Mouse (Mus musculus): ENCODE data around the gene Tdrd9. TPM values are rescaled to one million over a fixed set of nuclear protein-coding genes. Genes with fewer than 3 reads are reported as not detected.

Gene Tdrd9
- 0.73 and 0.75 TPM in 2 replicates for polyA plus RNA-seq (2016; fragmentation: Nextera tagmentation; extraction: Ambion mirVana)

DNA sequence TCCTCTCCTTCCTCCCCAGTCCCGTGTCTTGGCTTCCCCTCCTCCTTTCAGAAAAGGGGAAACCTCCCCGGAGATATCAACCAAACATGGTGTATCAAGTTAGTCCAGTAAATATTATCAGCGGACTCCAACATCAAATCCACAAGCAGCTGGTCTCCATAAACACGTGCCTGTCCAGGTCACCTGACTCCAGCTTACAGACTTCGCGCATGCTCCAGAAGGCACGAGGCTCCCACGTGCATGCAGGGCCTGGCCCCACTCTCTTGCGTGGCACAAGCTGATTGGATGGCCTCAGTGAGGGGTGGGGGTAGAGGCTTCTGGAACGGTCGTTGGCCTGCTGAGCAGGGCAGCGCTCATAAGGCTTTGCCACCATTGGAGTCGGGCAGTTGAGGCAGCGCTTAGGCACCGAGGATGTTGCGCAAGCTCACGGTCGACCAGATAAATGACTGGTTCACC is at the start of gene Tdrd9:
Tdrd9 (plus strand) TSS at position 329 of the 456 bp plus-strand sequence.
- Histone ChIP-seq H3K36me3 (no peaks in the 10 kb centered on the region), H3K4me2 (replicated peaks) (no peak within 1 kb of the TSS), H3K27ac (no peak within 1 kb of the TSS), H3K4me3 (no peak within 1 kb of the TSS), H3K9me3 (no peaks in the 10 kb centered on the region), H3K9ac (no peak within 1 kb of the TSS), H3K27me3 (no peaks in the 10 kb centered on the region), H3K4me1 (peaks cover under 1% of the 10 kb centered on the region; the same call in 1 of the 2 replicates)
- ATAC-seq (ENCODE audit: insufficient number of reproducible peaks, insufficient read depth, low FRiP score, low TSS enrichment), result no peak
- WGBS, result 85% methylated on average over 18 of the region's 18 CpGs

GRCm38 (mm10) chr12:111923117-111923516 is 48.2 kb upstream of the Tdrd9 start:
- no peak for ATAC-seq (ENCODE audit: insufficient number of reproducible peaks, insufficient read depth, low FRiP score, low TSS enrichment)
- H3K9ac ChIP-seq, result no peak overlapping the region
- no peak overlapping the region for H3K4me2 ChIP-seq (replicated peaks)
- H3K9me3 ChIP-seq, result no peaks in the 10 kb centered on the region
- no peak overlapping the region for H3K27ac ChIP-seq
- no peak overlapping the region for H3K4me3 ChIP-seq
- no peaks in the 10 kb centered on the region for H3K27me3 ChIP-seq
- no peaks in the 10 kb centered on the region for H3K36me3 ChIP-seq
- peaks cover 2% of the 10 kb centered on the region; the same call in 1 of the 2 replicates for H3K4me1 ChIP-seq
- 86% methylated on average over 6 of the region's 6 CpGs for WGBS

DNA sequence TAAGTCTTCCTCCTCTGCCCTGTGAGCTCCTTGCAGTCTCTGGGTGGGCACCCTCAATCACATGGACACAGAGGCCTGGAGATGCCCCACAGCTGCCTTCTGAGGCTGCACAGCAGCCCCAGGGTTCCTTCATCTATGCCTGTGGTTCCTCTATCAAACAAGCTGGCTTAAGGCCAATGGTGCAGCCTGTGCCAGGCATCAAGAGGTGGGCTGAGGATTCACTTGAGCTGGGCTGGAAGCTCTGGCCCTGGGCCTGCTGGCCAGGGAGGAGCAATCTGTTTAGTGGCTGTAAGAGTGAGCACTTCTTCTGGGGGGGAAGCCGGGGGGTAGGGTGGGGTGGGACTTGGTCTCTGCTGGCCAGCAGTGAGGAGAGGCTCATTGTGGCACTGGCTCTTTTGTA is 44.0 kb upstream of the Tdrd9 start:
- Histone ChIP-seq H3K4me1 (peaks cover 12% of the 10 kb centered on the region; the same call in 1 of the 2 replicates), H3K4me3 (no peak overlapping the region), H3K4me2 (replicated peaks) (no peak overlapping the region), H3K9me3 (no peaks in the 10 kb centered on the region), H3K27me3 (no peaks in the 10 kb centered on the region), H3K36me3 (no peaks in the 10 kb centered on the region), H3K9ac (no peak overlapping the region), H3K27ac (no peak overlapping the region)
- 82% methylated on average over 1 of the region's 1 CpGs for WGBS
- no peak for ATAC-seq (ENCODE audit: insufficient number of reproducible peaks, insufficient read depth, low FRiP score, low TSS enrichment)

DNA sequence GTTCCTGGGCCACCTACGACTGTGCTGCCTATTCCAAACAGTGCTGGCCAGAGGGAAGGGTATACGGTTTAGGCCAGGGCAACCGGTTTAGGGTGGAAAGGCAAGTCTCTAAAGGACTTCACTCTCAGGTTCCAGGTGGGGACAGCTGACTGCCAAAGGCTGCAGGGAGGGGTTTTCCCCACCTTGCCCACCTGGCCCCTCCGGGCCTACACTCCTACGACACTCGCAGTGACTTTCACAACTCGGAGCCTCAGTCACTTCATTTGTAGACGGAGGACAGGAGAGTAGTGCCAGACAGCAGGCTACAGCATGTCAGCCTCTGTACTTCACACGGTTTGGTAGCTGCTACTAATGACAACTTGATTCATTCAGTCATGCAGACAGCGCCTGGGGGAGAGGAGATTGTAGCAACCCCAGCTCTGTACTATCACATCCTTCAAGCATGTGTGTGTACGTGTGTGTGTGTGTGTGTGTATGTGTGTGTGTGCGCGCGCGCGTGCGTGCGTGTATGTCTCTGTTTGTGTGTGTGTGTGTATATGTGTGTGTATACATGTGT is 42.9 kb upstream of the Tdrd9 start:
- whole genome bisulfite sequencing, result 83% methylated on average over 18 of the region's 18 CpGs
- no peaks in the 10 kb centered on the region for H3K36me3 ChIP-seq
- H3K27ac ChIP-seq, result 0 out of 2 replicates have a peak overlapping the region, but pooled peaks have one; percentile 14
- peaks cover 20% of the 10 kb centered on the region; the same call in 1 of the 2 replicates for H3K4me1 ChIP-seq
- no peaks in the 10 kb centered on the region for H3K9me3 ChIP-seq
- no peak for ATAC-seq (ENCODE audit: insufficient number of reproducible peaks, insufficient read depth, low FRiP score, low TSS enrichment)
- H3K4me2 ChIP-seq (replicated peaks), result no peak overlapping the region
- H3K4me3 ChIP-seq, result no peak overlapping the region
- no peak overlapping the region for H3K9ac ChIP-seq
- H3K27me3 ChIP-seq, result no peaks in the 10 kb centered on the region

- Histone ChIP-seq H3K27ac (no peak overlapping the region), H3K4me1 (peaks cover 26% of the 10 kb centered on the region), H3K4me2 (replicated peaks) (no peak overlapping the region), H3K27me3 (no peaks in the 10 kb centered on the region), H3K36me3 (no peaks in the 10 kb centered on the region), H3K4me3 (no peak overlapping the region), H3K9ac (no peak overlapping the region), H3K9me3 (no peaks in the 10 kb centered on the region)
- no peak for ATAC-seq (ENCODE audit: insufficient number of reproducible peaks, insufficient read depth, low FRiP score, low TSS enrichment)
- WGBS, result 87% methylated on average over 9 of the region's 9 CpGs
Measured at GRCm38 (mm10) chr12:111931411-111932025, 39.8 kb upstream of the Tdrd9 start.

- Histone ChIP-seq H3K9me3 (no peaks in the 10 kb centered on the region), H3K4me3 (no peak overlapping the region), H3K4me2 (replicated peaks) (no peak overlapping the region), H3K36me3 (no peaks in the 10 kb centered on the region), H3K27me3 (no peaks in the 10 kb centered on the region), H3K9ac (no peak overlapping the region), H3K27ac (no peak overlapping the region), H3K4me1 (peaks cover 33% of the 10 kb centered on the region)
- WGBS, result 59% methylated on average over 3 of the region's 3 CpGs
- no peak for ATAC-seq (ENCODE audit: insufficient number of reproducible peaks, insufficient read depth, low FRiP score, low TSS enrichment)
Measured at GRCm38 (mm10) chr12:111932513-111932912, 38.8 kb upstream of the Tdrd9 start.

- Histone ChIP-seq H3K4me3 (no peak overlapping the region), H3K9ac (no peak overlapping the region), H3K4me2 (replicated peaks) (no peak overlapping the region), H3K27ac (0 out of 2 replicates have a peak overlapping the region, but pooled peaks have one; percentile 26), H3K9me3 (no peaks in the 10 kb centered on the region), H3K36me3 (no peaks in the 10 kb centered on the region), H3K4me1 (peaks cover 40% of the 10 kb centered on the region), H3K27me3 (no peaks in the 10 kb centered on the region)
- 58% methylated on average over 11 of the region's 11 CpGs for WGBS
- ATAC-seq (ENCODE audit: insufficient number of reproducible peaks, insufficient read depth, low FRiP score, low TSS enrichment), result no peak
Measured at GRCm38 (mm10) chr12:111933032-111933704, 38.2 kb upstream of the Tdrd9 start.

DNA sequence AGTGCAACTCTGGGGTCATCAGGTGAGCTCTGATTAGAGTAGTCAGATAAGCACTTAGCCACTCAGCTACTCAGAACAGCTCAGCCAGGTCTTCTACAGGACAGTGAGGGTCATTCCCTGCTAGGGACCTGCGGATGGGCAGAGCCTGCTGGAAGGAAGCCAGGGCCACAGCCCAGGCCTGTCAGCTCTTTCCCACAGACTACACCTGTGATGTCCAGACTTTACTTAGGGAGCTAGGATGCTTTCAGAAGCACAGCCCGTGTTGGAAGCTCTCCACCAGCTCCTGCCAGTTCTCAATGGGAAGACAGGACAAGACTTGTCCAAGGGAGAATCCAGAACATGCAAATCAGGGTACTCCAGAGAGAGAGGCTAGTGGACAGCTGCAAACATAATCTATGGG is 37.4 kb upstream of the Tdrd9 start:
- ATAC-seq (ENCODE audit: insufficient number of reproducible peaks, insufficient read depth, low FRiP score, low TSS enrichment), result no peak
- H3K27me3 ChIP-seq, result no peaks in the 10 kb centered on the region

DNA sequence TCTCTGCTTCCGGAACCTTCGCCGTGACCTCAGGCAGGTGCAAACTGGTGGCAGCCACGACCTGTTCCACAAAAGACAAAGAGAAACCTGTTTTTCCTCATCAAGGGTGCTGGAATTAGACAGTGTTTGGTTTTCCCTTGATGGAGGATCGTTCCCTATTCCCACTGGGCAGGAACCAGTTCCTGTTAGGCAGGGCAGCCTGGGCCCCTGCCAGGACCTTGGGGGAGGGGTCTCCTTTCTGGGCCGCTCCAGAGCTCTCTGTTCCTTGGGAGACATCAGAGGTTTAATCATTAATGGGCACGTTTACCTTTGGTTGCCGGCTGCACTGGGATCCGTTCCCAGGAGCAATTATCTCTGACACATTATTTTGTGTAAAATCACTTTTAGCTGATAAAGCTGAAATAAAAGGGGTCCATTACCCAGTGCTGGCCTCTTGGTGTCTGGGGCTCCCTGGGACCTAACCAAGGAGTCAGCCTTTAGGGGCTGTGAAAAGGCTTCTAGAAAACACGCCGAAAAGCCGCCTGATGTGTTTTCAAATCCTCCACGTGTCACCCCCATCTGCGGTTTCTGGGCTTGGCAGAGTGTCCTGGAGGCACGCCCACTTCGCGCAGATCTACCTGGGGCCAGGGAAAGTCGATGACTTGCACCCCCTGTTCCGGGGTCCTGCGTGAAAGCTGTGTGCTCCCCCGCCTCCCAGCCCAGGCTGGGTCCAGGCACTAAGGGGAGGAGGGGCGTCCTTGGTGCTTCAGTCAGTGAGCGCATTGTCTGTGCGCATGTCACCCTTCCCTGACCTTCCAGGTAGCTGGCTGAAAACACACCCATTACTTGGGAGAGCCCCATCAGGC is 34.4 kb upstream of the Tdrd9 start:
- Histone ChIP-seq H3K27ac (peak overlapping the region; percentile 92), H3K4me1 (peaks cover 48% of the 10 kb centered on the region), H3K36me3 (no peaks in the 10 kb centered on the region), H3K27me3 (no peaks in the 10 kb centered on the region), H3K9ac (no peak overlapping the region), H3K4me3 (no peak overlapping the region), H3K9me3 (no peaks in the 10 kb centered on the region), H3K4me2 (replicated peaks) (no peak overlapping the region; the same call in 1 of the 2 replicates)
- no peak for ATAC-seq (ENCODE audit: insufficient number of reproducible peaks, insufficient read depth, low FRiP score, low TSS enrichment)
- WGBS, result 39% methylated on average over 24 of the region's 24 CpGs

More for the DNA sequence above, 37.4 kb upstream of the Tdrd9 start:
- Histone ChIP-seq H3K27ac (no peak overlapping the region), H3K4me1 (peaks cover 48% of the 10 kb centered on the region), H3K36me3 (no peaks in the 10 kb centered on the region), H3K9me3 (no peaks in the 10 kb centered on the region), H3K4me3 (no peak overlapping the region), H3K9ac (no peak overlapping the region), H3K4me2 (replicated peaks) (no peak overlapping the region)
- WGBS, result 72% methylated on average over 2 of the region's 2 CpGs

DNA sequence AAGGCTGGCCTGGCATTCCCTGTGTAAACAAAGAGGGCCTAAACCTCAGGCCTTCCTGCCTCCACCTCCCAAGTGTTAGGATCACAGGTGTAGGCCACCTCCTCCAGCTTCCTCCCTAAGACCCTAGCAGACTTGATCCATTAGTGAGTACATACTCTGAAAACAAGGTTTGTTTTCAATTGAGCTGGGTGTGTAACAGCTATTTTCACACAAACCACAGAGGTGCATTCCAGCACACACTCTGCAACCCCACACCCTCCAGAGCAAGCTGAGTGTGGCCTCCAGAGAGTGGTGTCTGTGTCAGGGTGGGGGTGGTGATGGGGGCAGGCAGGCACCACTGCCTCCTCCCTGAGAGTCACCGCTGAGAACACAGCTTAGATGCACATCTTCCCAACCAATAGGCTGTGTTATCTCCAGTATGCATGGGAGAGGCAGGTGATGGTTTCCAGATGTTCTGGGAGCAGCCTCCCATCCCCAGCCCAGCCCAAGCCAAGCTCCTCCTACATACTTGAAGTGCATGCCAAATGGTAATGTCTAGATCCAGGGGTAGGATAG is 32.7 kb upstream of the Tdrd9 start:
- WGBS, result 10% methylated on average over 1 of the region's 1 CpGs
- Histone ChIP-seq H3K36me3 (no peaks in the 10 kb centered on the region), H3K4me1 (peaks cover 35% of the 10 kb centered on the region), H3K4me3 (no peak overlapping the region), H3K4me2 (replicated peaks) (peak overlapping the region; percentile 21), H3K27me3 (no peaks in the 10 kb centered on the region), H3K9ac (no peak overlapping the region), H3K9me3 (no peaks in the 10 kb centered on the region), H3K27ac (peak overlapping the region; percentile 92)
- ATAC-seq (ENCODE audit: insufficient number of reproducible peaks, insufficient read depth, low FRiP score, low TSS enrichment), result peak; percentile 70

DNA sequence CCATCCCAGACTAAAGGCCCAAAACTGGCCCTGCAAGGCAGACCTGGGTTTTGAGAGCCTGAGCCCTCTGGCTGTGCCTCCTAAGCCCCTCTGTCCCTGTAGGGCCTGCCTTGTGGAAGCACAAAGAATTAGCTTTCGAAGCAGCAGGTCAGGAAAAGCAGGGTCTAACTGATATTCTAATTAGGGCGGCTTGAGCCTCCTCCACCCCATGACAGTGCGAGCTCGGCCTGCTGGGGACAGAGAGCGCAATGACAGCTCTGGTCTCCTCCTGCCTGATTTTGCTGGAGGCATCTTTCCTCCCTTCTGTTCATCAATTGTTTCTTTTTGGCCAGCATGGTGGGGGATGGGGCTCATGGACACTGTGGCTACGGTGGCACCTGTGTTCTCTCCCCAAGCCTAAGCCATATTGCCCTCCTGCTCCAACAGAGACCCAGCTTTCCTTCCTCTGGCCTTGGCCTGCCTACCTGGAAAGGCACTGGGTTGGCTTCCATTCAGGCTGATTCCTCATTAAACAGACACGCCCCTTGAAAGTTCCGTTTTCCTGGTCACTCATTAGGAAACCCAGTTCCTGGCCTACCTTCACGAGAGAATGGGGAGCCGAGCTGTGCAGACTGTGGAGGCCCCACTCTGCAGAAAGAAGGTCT is 27.8 kb upstream of the Tdrd9 start:
- H3K4me1 ChIP-seq, result peaks cover 18% of the 10 kb centered on the region
- no peak overlapping the region for H3K4me2 ChIP-seq (replicated peaks)
- WGBS, result 59% methylated on average over 10 of the region's 10 CpGs
- no peak overlapping the region for H3K9ac ChIP-seq
- peak overlapping the region; percentile 7; the same call in 1 of the 2 replicates for H3K27ac ChIP-seq
- H3K36me3 ChIP-seq, result no peaks in the 10 kb centered on the region
- H3K9me3 ChIP-seq, result no peaks in the 10 kb centered on the region
- H3K4me3 ChIP-seq, result no peak overlapping the region
- no peaks in the 10 kb centered on the region for H3K27me3 ChIP-seq
- ATAC-seq (ENCODE audit: insufficient number of reproducible peaks, insufficient read depth, low FRiP score, low TSS enrichment), result no peak

All from embryonic facial prominence, embryonic 12.5 days (tissue).